Mouse (Mus musculus): Measurements from ENCODE around the gene Gm13178. TPM values are rescaled to one million over a fixed set of nuclear protein-coding genes. Genes with fewer than 3 reads are reported as not detected.

Gene Gm13178
- total RNA-seq (2017): not detected in 2 replicates

DNA sequence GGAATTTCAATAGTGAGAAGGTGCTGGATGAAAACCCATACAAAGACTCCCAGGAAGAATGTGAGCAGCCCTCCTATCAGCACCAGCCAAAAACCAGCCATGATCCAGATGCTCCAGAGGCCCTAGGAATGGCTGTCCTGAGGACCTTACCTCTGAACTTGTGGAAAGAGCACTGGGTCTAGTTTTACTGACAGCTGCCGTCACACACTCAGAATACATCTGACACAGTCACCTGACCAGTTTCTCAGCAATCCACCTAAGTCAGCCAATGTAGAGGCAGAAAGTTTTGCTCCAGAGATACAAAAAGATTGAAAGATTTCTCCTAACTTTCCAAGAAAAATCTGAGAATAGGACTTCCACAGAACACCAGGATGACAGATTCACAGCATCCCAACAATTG is at the start of gene Gm13178:
TSS of gene Gm13178 (minus strand) at position 101 of the 400 bp plus-strand sequence.
- no peak for ATAC-seq (replicated peaks; ENCODE audit: low read depth, poor library complexity, severe bottlenecking)

DNA sequence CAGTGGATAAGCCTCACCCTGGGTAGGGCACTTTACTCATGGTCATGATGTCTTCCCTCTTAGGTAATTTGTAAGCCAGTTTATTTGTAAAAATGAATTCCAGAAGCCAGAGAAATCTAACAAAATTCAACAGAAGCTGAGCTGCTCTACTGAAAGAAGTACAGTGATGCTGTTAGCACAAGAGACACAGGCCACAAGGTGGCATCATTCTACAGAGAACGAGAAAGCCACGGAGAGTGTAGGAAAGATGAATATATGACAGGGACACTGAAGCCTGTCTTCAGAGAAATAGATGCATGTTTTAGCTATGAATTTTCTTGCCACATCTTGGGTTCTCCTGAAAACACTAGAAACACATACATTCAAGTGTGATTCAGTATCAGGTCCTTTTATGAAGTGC is 44.5 kb upstream of the Gm13178 start:
- ATAC-seq (replicated peaks; ENCODE audit: low read depth, poor library complexity, severe bottlenecking): peak; percentile 91

DNA sequence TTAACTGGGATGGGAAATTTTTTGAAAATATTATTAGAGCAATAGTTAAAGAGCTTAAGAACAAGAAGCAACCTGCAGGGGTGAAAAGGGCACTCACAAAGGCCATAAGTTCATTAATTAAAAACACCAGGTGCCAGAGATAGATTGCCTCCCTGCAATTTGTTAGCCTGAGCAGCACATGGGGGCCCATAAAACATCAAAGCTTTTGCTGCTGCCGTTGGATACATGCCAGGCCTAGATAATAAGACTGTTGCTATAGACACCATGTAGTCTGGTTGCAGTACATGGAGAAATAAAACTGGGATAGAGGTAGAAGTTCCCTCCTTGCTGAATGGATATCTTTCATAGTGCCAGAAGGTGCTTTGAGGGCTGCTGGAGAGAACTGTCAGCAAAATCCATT is 27.9 kb upstream of the Gm13178 start:
- ATAC-seq (replicated peaks; ENCODE audit: low read depth, poor library complexity, severe bottlenecking): no peak

DNA sequence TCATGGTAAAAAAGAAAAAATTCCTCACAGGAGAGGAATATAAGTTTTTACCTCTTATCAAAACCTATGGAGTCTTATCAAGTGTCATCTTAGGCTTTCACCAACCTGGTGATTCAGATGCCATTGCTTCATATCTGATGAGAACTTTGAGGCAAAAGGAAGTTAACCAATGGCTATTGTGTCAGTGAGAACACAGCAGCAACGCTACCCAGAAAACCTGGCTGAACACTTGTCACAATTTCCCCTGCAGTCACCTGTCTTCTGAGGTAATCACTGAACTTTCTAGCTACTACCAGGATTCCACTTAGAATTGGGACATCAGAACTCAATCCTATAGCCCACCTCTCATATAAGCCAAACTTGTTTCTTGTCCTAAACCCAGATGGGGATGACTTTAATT is 1.5 kb downstream of the Gm13178 start:
- ATAC-seq (replicated peaks; ENCODE audit: low read depth, poor library complexity, severe bottlenecking): no peak

DNA sequence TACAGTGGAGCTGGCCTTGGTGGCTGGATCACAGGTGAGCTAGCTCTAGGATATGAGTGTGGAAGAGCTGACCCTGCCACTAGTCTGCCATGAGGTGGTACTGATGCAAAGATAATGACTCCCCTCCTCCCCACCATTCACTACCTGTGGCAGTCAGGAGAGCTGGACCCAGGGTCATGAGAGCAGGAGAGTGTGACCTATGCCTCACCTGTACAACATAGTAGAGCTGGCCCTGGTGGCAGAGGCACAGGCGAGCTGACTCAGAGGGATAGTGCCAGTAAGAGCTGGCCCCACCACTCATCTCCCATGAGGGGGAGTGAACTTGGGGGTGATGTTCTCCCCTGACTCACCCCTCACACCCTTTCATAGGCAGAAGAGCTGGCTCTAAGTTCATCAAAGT is 2.9 kb downstream of the Gm13178 start:
- no peak for ATAC-seq (replicated peaks; ENCODE audit: low read depth, poor library complexity, severe bottlenecking)

DNA sequence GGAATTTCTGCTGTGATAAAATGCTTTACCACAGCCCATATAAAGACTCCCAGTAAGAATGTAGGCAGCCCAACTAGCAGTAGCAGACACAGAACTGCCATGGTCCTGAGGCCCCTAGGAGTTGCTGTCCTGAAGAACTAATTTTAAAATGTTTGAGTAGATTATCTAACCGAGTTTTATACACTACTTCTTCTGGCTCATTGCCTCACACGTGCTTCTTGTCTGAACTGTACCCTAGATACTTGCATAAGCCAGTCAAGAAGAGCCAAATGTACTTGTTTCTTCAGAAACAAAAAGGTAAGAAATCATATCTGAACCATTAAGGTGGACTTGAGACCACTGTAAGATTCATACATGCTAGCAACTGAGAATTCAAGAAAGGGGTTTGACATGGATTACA is 34.9 kb downstream of the Gm13178 start, which contains the start of gene Gm436:
TSS of gene Gm436 (minus strand) at position 101 of the 400 bp plus-strand sequence.
- ATAC-seq (replicated peaks; ENCODE audit: low read depth, poor library complexity, severe bottlenecking): no peak

Other genes starting within 250 kb of the Gm13178 start
- gene 9430007A20Rik, start 201.6 kb downstream of the Gm13178 start, total RNA-seq (2017): not detected in 2 replicates
- not detected in 2 replicates for gene Gm13124, start 156.3 kb downstream of the Gm13178 start, total RNA-seq (2017)
- not detected in 2 replicates for gene Aadacl4, start 107.7 kb downstream of the Gm13178 start, total RNA-seq (2017)
- not detected in 2 replicates for gene Gm436, start 35.0 kb downstream of the Gm13178 start, total RNA-seq (2017)
- not detected in 2 replicates for gene Gm438, start 65.2 kb upstream of the Gm13178 start, total RNA-seq (2017)
- 37.1 and 46.3 TPM in 2 replicates for gene Dhrs3, start 171.4 kb upstream of the Gm13178 start, total RNA-seq (2017)